Mouse (Mus musculus): Measurements from ENCODE around the gene Cntnap1. TPM values are rescaled to one million over a fixed set of nuclear protein-coding genes. Genes with fewer than 3 reads are reported as not detected.

The Cntnap1 gene
- polyA plus RNA-seq, 1 experiment from 2014 or later = 0.39 TPM

- H3K4me3 ChIP-seq (ENCODE audit: low read depth, low read length) = no peak overlapping the region
- ATAC-seq = no peak
- H3K36me3 ChIP-seq (ENCODE audit: control insufficient read depth, insufficient read depth, low read length) = no peaks in the 10 kb centered on the region
- H3K27me3 ChIP-seq (replicated peaks; ENCODE audit: control insufficient read depth, insufficient read depth, low read length) = no peaks in the 10 kb centered on the region
- DNase-seq (ENCODE audit: low spot score) = no peak
- WGBS = 89% methylated on average over 12 of the region's 12 CpGs
- no peaks in the 10 kb centered on the region for H3K9me3 ChIP-seq (replicated peaks; ENCODE audit: control insufficient read depth, low read length)
- H3K27ac ChIP-seq (ENCODE audit: low read depth, low read length) = no peak overlapping the region
- no peak overlapping the region for H3K9ac ChIP-seq (ENCODE audit: low read length)
- H3K4me2 ChIP-seq (ENCODE audit: low read length) = no peak overlapping the region
- no peaks in the 10 kb centered on the region for H3K4me1 ChIP-seq (ENCODE audit: control insufficient read depth, insufficient read depth, low read length)
Observed at GRCm38 (mm10) chr11:101133037-101133436, 37.3 kb upstream of the Cntnap1 start.

GRCm38 (mm10) chr11:101134217-101134865, 36.0 kb upstream of the Cntnap1 start:
- WGBS = 78% methylated on average over 13 of the region's 13 CpGs
- Histone ChIP-seq H3K9ac (ENCODE audit: low read length) (no peak overlapping the region), H3K9me3 (replicated peaks; ENCODE audit: control insufficient read depth, low read length) (no peaks in the 10 kb centered on the region), H3K4me2 (ENCODE audit: low read length) (no peak overlapping the region), H3K36me3 (ENCODE audit: control insufficient read depth, insufficient read depth, low read length) (no peaks in the 10 kb centered on the region), H3K4me1 (ENCODE audit: control insufficient read depth, insufficient read depth, low read length) (peaks cover under 1% of the 10 kb centered on the region; the same call in 1 of the 2 replicates), H3K27me3 (replicated peaks; ENCODE audit: control insufficient read depth, insufficient read depth, low read length) (no peaks in the 10 kb centered on the region), H3K27ac (ENCODE audit: low read depth, low read length) (no peak overlapping the region), H3K4me3 (ENCODE audit: low read depth, low read length) (no peak overlapping the region)
- ATAC-seq = no peak
- no peak for DNase-seq (ENCODE audit: low spot score)

- no peak overlapping the region for H3K4me2 ChIP-seq (ENCODE audit: low read length)
- no peak overlapping the region for H3K27ac ChIP-seq (ENCODE audit: low read depth, low read length)
- H3K27me3 ChIP-seq (replicated peaks; ENCODE audit: control insufficient read depth, insufficient read depth, low read length) = no peaks in the 10 kb centered on the region
- DNase-seq (ENCODE audit: low spot score) (no peak), ATAC-seq (no peak)
- WGBS = 77% methylated on average over 7 of the region's 7 CpGs
- no peak overlapping the region for H3K9ac ChIP-seq (ENCODE audit: low read length)
- peaks cover 7% of the 10 kb centered on the region for H3K4me1 ChIP-seq (ENCODE audit: control insufficient read depth, insufficient read depth, low read length)
- no peaks in the 10 kb centered on the region for H3K36me3 ChIP-seq (ENCODE audit: control insufficient read depth, insufficient read depth, low read length)
- H3K4me3 ChIP-seq (ENCODE audit: low read depth, low read length) = no peak overlapping the region
- H3K9me3 ChIP-seq (replicated peaks; ENCODE audit: control insufficient read depth, low read length) = no peaks in the 10 kb centered on the region
Observed at GRCm38 (mm10) chr11:101137000-101137399, 33.3 kb upstream of the Cntnap1 start.

GRCm38 (mm10) chr11:101138536-101139181, 31.7 kb upstream of the Cntnap1 start:
- Histone ChIP-seq H3K36me3 (ENCODE audit: control insufficient read depth, insufficient read depth, low read length) (no peaks in the 10 kb centered on the region), H3K27ac (ENCODE audit: low read depth, low read length) (no peak overlapping the region; the same call in 1 of the 2 replicates), H3K9me3 (replicated peaks; ENCODE audit: control insufficient read depth, low read length) (no peaks in the 10 kb centered on the region), H3K4me1 (ENCODE audit: control insufficient read depth, insufficient read depth, low read length) (peaks cover 7% of the 10 kb centered on the region), H3K27me3 (replicated peaks; ENCODE audit: control insufficient read depth, insufficient read depth, low read length) (no peaks in the 10 kb centered on the region), H3K4me2 (ENCODE audit: low read length) (peak overlapping the region; percentile 38), H3K4me3 (ENCODE audit: low read depth, low read length) (no peak overlapping the region), H3K9ac (ENCODE audit: low read length) (0 out of 2 replicates have a peak overlapping the region, but pooled peaks have one; percentile 22)
- ATAC-seq (peak; percentile 30; the same call in 1 of the 2 replicates), DNase-seq (ENCODE audit: low spot score) (peak; percentile 45)
- 21% methylated on average over 15 of the region's 15 CpGs for WGBS

- ATAC-seq = peak; percentile 85
- Histone ChIP-seq H3K27ac (ENCODE audit: low read depth, low read length) (peak overlapping the region; percentile 52), H3K4me2 (ENCODE audit: low read length) (peak overlapping the region; percentile 51), H3K9ac (ENCODE audit: low read length) (peak overlapping the region; percentile 61), H3K9me3 (replicated peaks; ENCODE audit: control insufficient read depth, low read length) (no peaks in the 10 kb centered on the region), H3K4me3 (ENCODE audit: low read depth, low read length) (peak overlapping the region; percentile 29), H3K27me3 (replicated peaks; ENCODE audit: control insufficient read depth, insufficient read depth, low read length) (no peaks in the 10 kb centered on the region), H3K4me1 (ENCODE audit: control insufficient read depth, insufficient read depth, low read length) (peaks cover 7% of the 10 kb centered on the region), H3K36me3 (ENCODE audit: control insufficient read depth, insufficient read depth, low read length) (no peaks in the 10 kb centered on the region)
- peak; percentile 92 for DNase-seq (ENCODE audit: low spot score)
- WGBS = 20% methylated on average over 27 of the region's 27 CpGs
Observed at GRCm38 (mm10) chr11:101140164-101140819, 30.0 kb upstream of the Cntnap1 start.

- Histone ChIP-seq H3K9ac (ENCODE audit: low read length) (no peak overlapping the region), H3K9me3 (replicated peaks; ENCODE audit: control insufficient read depth, low read length) (no peaks in the 10 kb centered on the region), H3K27ac (ENCODE audit: low read depth, low read length) (no peak overlapping the region), H3K36me3 (ENCODE audit: control insufficient read depth, insufficient read depth, low read length) (no peaks in the 10 kb centered on the region), H3K4me3 (ENCODE audit: low read depth, low read length) (no peak overlapping the region), H3K4me2 (ENCODE audit: low read length) (no peak overlapping the region), H3K27me3 (replicated peaks; ENCODE audit: control insufficient read depth, insufficient read depth, low read length) (no peaks in the 10 kb centered on the region), H3K4me1 (ENCODE audit: control insufficient read depth, insufficient read depth, low read length) (peaks cover 7% of the 10 kb centered on the region)
- no peak for DNase-seq (ENCODE audit: low spot score)
- 66% methylated on average over 8 of the region's 8 CpGs for WGBS
- no peak for ATAC-seq
Observed at GRCm38 (mm10) chr11:101141088-101141487, 29.2 kb upstream of the Cntnap1 start.

- no peak overlapping the region for H3K9ac ChIP-seq (ENCODE audit: low read length)
- ATAC-seq (no peak), DNase-seq (ENCODE audit: low spot score) (no peak)
- H3K9me3 ChIP-seq (replicated peaks; ENCODE audit: control insufficient read depth, low read length) = no peaks in the 10 kb centered on the region
- peaks cover 10% of the 10 kb centered on the region for H3K4me1 ChIP-seq (ENCODE audit: control insufficient read depth, insufficient read depth, low read length)
- no peak overlapping the region for H3K4me2 ChIP-seq (ENCODE audit: low read length)
- H3K4me3 ChIP-seq (ENCODE audit: low read depth, low read length) = no peak overlapping the region
- H3K27me3 ChIP-seq (replicated peaks; ENCODE audit: control insufficient read depth, insufficient read depth, low read length) = no peaks in the 10 kb centered on the region
- H3K27ac ChIP-seq (ENCODE audit: low read depth, low read length) = no peak overlapping the region
- no peaks in the 10 kb centered on the region for H3K36me3 ChIP-seq (ENCODE audit: control insufficient read depth, insufficient read depth, low read length)
- 90% methylated on average over 10 of the region's 10 CpGs for WGBS
Observed at GRCm38 (mm10) chr11:101142215-101142967, 27.9 kb upstream of the Cntnap1 start.

- H3K27me3 ChIP-seq (replicated peaks; ENCODE audit: control insufficient read depth, insufficient read depth, low read length) = no peaks in the 10 kb centered on the region
- peaks cover 10% of the 10 kb centered on the region for H3K4me1 ChIP-seq (ENCODE audit: control insufficient read depth, insufficient read depth, low read length)
- H3K27ac ChIP-seq (ENCODE audit: low read depth, low read length) = peak overlapping the region; percentile 60
- H3K4me3 ChIP-seq (ENCODE audit: low read depth, low read length) = peak overlapping the region; percentile 14; the same call in 1 of the 2 replicates
- H3K9me3 ChIP-seq (replicated peaks; ENCODE audit: control insufficient read depth, low read length) = no peaks in the 10 kb centered on the region
- peak overlapping the region; percentile 40 for H3K4me2 ChIP-seq (ENCODE audit: low read length)
- WGBS = 20% methylated on average over 18 of the region's 19 CpGs
- ATAC-seq = peak; percentile 52; the same call in 1 of the 2 replicates
- no peaks in the 10 kb centered on the region for H3K36me3 ChIP-seq (ENCODE audit: control insufficient read depth, insufficient read depth, low read length)
- H3K9ac ChIP-seq (ENCODE audit: low read length) = peak overlapping the region; percentile 48; the same call in 1 of the 2 replicates
- DNase-seq (ENCODE audit: low spot score) = peak; percentile 75
Observed at GRCm38 (mm10) chr11:101143338-101144225, 26.7 kb upstream of the Cntnap1 start.
